Mouse (Mus musculus) layer of hippocampus, adult 9-11 months (tissue): ENCODE results near the gene Slc12a7.
"Not testable (repeated sequence)": the region's sequence is repeated elsewhere in the genome, so short reads cannot be mapped to it uniquely, and the experiment has no call there.

Source experiments
- DNase-seq: peaks from one replicate; pipeline ENCODE4 v3.0.0; 2022

Slc12a7 gene

GRCm38 (mm10) chr13:73732742-73733700, at the start of gene Slc12a7:
Gene Slc12a7, plus strand, starts transcription at chr13:73733094.
- no peak for DNase-seq

GRCm38 (mm10) chr13:73683682-73684081, 49.2 kb upstream of the Slc12a7 start:
- DNase-seq, result peak; percentile 54

- DNase-seq, result no peak
Measured at GRCm38 (mm10) chr13:73684412-73684811, 48.5 kb upstream of the Slc12a7 start.

GRCm38 (mm10) chr13:73685502-73685901, 47.4 kb upstream of the Slc12a7 start:
- no peak for DNase-seq

- no peak for DNase-seq
Measured at GRCm38 (mm10) chr13:73687601-73688000, 45.3 kb upstream of the Slc12a7 start.

GRCm38 (mm10) chr13:73688934-73689333, 44.0 kb upstream of the Slc12a7 start:
- DNase-seq, result no peak

GRCm38 (mm10) chr13:73692249-73692868, 40.5 kb upstream of the Slc12a7 start:
- peak; percentile 39 for DNase-seq

- DNase-seq, result no peak
Measured at GRCm38 (mm10) chr13:73693333-73693732, 39.6 kb upstream of the Slc12a7 start.

GRCm38 (mm10) chr13:73694972-73695371, 37.9 kb upstream of the Slc12a7 start:
- DNase-seq, result no peak

GRCm38 (mm10) chr13:73696529-73696928, 36.4 kb upstream of the Slc12a7 start:
- DNase-seq, result no peak

- no peak for DNase-seq
Measured at GRCm38 (mm10) chr13:73699714-73700113, 33.2 kb upstream of the Slc12a7 start.

GRCm38 (mm10) chr13:73700554-73700953, 32.3 kb upstream of the Slc12a7 start:
- DNase-seq, result no peak

GRCm38 (mm10) chr13:73701161-73701883, 31.6 kb upstream of the Slc12a7 start:
- no peak for DNase-seq

- DNase-seq, result no peak
Measured at GRCm38 (mm10) chr13:73702776-73703175, 30.1 kb upstream of the Slc12a7 start.

- DNase-seq, result not testable (repeated sequence)
Measured at GRCm38 (mm10) chr13:73703486-73703885, 29.4 kb upstream of the Slc12a7 start.

- no peak for DNase-seq
Measured at GRCm38 (mm10) chr13:73704694-73705325, 28.1 kb upstream of the Slc12a7 start, which contains the start of gene Slc6a19. Gene Slc6a19, minus strand, starts transcription at chr13:73704865.

- DNase-seq, result no peak
Measured at GRCm38 (mm10) chr13:73709491-73709890, 23.4 kb upstream of the Slc12a7 start.

GRCm38 (mm10) chr13:73711221-73711620, 21.7 kb upstream of the Slc12a7 start:
- no peak for DNase-seq

- no peak for DNase-seq
Measured at GRCm38 (mm10) chr13:73711803-73712202, 21.1 kb upstream of the Slc12a7 start.

- DNase-seq, result no peak
Measured at GRCm38 (mm10) chr13:73712228-73712627, 20.7 kb upstream of the Slc12a7 start.

- no peak for DNase-seq
Measured at GRCm38 (mm10) chr13:73713204-73713603, 19.7 kb upstream of the Slc12a7 start.

- DNase-seq, result no peak
Measured at GRCm38 (mm10) chr13:73714020-73714419, 18.9 kb upstream of the Slc12a7 start.

GRCm38 (mm10) chr13:73718225-73718624, 14.7 kb upstream of the Slc12a7 start:
- DNase-seq, result peak; percentile 65
